Mouse (Mus musculus) CH12.LX (cell line): ENCODE measurements around the gene Nkap.
A peak's percentile ranks its signal among the peaks of the same experiment; 100 is the strongest.

ENCODE experiments used
- CHD1 ChIP-seq: IDR thresholded peaks from 2 replicates; pipeline ENCODE4 v1.6.1; 2012; ENCODE audit warnings: low read depth, low read length, improper control_type of control experiment, inconsistent platforms
- CTCF ChIP-seq, 2 experiments: IDR thresholded peaks in 1 of 2; conservative IDR thresholded peaks in 1 of 2; 2 replicates each; pipeline ENCODE4 v1.5.1; 2011 to 2012; ENCODE audit warnings: low read depth in 2 of 2, low read length in 2 of 2, improper control_type of control experiment in 1 of 2, inconsistent platforms in 1 of 2, mild to moderate bottlenecking in 1 of 2, moderate library complexity in 1 of 2
- EP300 ChIP-seq: IDR thresholded peaks from 2 replicates; pipeline ENCODE4 v1.6.1; 2011; ENCODE audit warnings: low read length, improper control_type of control experiment
- GABPA ChIP-seq: IDR thresholded peaks from 2 replicates; pipeline ENCODE4 v1.6.1; 2012; ENCODE audit warnings: low read depth, low read length, improper control_type of control experiment, inconsistent platforms; ENCODE audit not compliant: insufficient replicate concordance
- JUN ChIP-seq: IDR thresholded peaks from 2 replicates; pipeline ENCODE4 v1.6.1; 2011; ENCODE audit warnings: low read depth, mild to moderate bottlenecking, low read length, improper control_type of control experiment, moderate library complexity; ENCODE audit not compliant: insufficient read depth
- KAT2A ChIP-seq: IDR thresholded peaks from 2 replicates; pipeline ENCODE4 v1.6.1; 2012; ENCODE audit warnings: low read length, improper control_type of control experiment, inconsistent platforms; ENCODE audit not compliant: insufficient replicate concordance
- MEF2A ChIP-seq: IDR thresholded peaks from 2 replicates; pipeline ENCODE4 v1.6.1; 2014; ENCODE audit warnings: low read depth, mild to moderate bottlenecking, inconsistent platforms, low read length, improper control_type of control experiment, borderline replicate concordance
- POLR2A ChIP-seq: IDR thresholded peaks from 2 replicates; pipeline ENCODE4 v1.6.1; 2011; ENCODE audit warnings: low read depth, mild to moderate bottlenecking, improper control_type of control experiment, low read length
- RAD21 ChIP-seq: IDR thresholded peaks from 2 replicates; pipeline ENCODE4 v1.6.1; 2011; ENCODE audit warnings: low read depth, mild to moderate bottlenecking, low read length, improper control_type of control experiment, moderate library complexity

- TF ChIP-seq GABPA (no peak), POLR2A (peak; percentile 71), CTCF (conservative IDR thresholded peaks at IDR 0.05 in 1 of 2, IDR thresholded peaks at IDR 0.05 in 1 of 2; ENCODE audit: low read depth in 2 of 2, low read length in 2 of 2) (no peak), EP300 (no peak), KAT2A (peak; percentile 58; the same call in 1 of the 2 replicates), JUN (no peak), CHD1 (no peak), RAD21 (no peak), MEF2A (no peak)
These were observed 64.6 kb downstream of the Nkap start, which contains the start of the genes Ndufa1 and Rnf113a1 for GRCm38 (mm10) chrX:37191105-37191743.
